Mouse (Mus musculus): ENCODE results near the gene Spata13.

DNA sequence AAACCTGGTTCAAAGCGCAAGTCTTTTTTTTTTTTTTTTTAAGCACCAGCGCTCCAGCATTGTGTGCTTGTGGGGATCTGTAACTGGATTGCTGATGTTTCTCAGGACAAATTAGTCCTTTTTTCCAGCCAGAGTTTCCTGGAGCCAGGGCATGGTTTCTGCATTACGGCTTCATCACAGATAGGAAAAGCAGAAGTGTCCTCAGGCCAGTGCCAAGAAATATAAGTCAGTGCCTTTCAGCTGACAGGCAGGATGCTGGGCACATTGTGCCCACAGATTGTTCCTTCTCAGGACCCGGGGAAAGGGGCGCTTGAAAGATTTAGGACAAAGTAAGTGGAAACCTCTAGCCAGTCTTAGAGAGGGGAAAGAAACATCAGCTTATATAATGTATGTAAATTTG, 129.9 kb downstream of the Spata13 start:
- TF ChIP-seq TAL1 (IDR thresholded peaks at IDR 0.05; ENCODE audit: low read length) (no peak), USF1 (IDR thresholded peaks at IDR 0.05; ENCODE audit: low read depth, low read length) (no peak), POLR2A (IDR thresholded peaks at IDR 0.05; ENCODE audit: control insufficient read depth in 1 of 2, insufficient read depth in 1 of 2, low read depth in 1 of 2, low read length in 2 of 2, poor library complexity in 1 of 2) (no peak), GATA1 (IDR thresholded peaks at IDR 0.05; ENCODE audit: low read depth, low read length) (no peak), ZKSCAN1 (IDR thresholded peaks at IDR 0.05; ENCODE audit: low read depth, low read length) (no peak), USF2 (IDR thresholded peaks at IDR 0.05; ENCODE audit: borderline replicate concordance in 1 of 2, insufficient read depth in 1 of 2, low read depth in 1 of 2, low read length in 2 of 2) (no peak), CTCF (IDR thresholded peaks at IDR 0.05 in 2 of 3, conservative IDR thresholded peaks at IDR 0.05 in 1 of 3; ENCODE audit: control insufficient read depth in 1 of 3, insufficient read depth in 1 of 3, low read depth in 2 of 3, low read length in 3 of 3, poor library complexity in 1 of 3, severe bottlenecking in 1 of 3) (no peak), UBTF (IDR thresholded peaks at IDR 0.05; ENCODE audit: borderline replicate concordance, insufficient read depth, low read depth, low read length) (no peak), EP300 (IDR thresholded peaks at IDR 0.05; ENCODE audit: low read depth in 1 of 2, low read length in 2 of 2) (no peak), MAX (IDR thresholded peaks at IDR 0.05; ENCODE audit: low read length) (no peak), MAFK (IDR thresholded peaks at IDR 0.05; ENCODE audit: borderline replicate concordance, low read depth, low read length) (no peak), ELF1 (IDR thresholded peaks at IDR 0.05; ENCODE audit: low read depth, low read length) (no peak), ETS1 (IDR thresholded peaks at IDR 0.05; ENCODE audit: low read depth, low read length) (no peak)

Measured in MEL (cell line).